ENCODE assay signal across 8 mouse cellular contexts in the genomic region with DNA sequence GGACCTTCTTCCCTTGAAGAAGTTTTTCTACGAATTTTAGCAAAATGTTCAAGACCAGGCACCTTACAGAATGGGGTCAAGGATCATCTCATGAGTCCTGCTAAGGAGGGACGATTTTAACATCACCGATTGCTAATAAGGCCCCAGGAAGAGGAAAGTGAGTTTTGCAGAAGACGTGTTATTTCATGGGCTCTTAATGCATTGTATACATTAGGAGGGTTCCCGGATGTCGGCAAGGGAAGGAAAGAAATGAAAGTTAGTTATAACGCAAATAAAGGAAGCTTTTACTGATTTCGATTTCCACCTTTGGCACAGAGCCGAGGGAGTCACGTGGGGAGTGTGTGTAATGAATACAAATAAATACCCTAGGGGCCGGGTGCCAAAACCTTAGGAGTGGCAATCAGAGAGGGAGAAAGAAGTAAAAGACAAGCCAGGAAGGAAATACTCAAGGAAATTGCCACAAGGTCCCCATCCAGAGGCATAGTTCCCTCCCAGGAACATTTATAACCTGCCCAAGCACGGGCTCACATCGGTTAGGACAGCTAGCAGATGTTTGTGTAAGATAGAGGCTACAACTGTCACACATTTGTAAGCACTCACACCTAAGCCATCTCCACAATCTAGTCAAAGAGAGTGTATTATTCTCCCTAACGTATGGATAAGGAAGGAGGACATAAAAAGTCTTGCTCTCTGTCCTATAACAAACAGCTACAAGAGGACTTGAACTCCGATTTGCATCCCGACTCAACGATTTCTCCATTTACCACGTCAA. TPM values are rescaled to one million over a fixed set of nuclear protein-coding genes. Genes with fewer than 3 reads are reported as not detected.
DNase-seq lines count a peak whose midpoint lies in the region; ATAC-seq and TF ChIP-seq lines count a peak whose summit lies in the region.

No protein-coding gene starts in this region.

- H3K9ac ChIP-seq in heart, embryonic 14.5 days (ENCODE audit: low read length), result no peak overlapping the region
- H3K9ac ChIP-seq in stomach, postnatal 0 days (ENCODE audit: low read length), result no peak overlapping the region

- H3K27ac ChIP-seq in heart, embryonic 14.5 days (replicated peaks in 1 of 2; ENCODE audit: control insufficient read depth in 1 of 2, insufficient read depth in 1 of 2, low read depth in 2 of 2, low read length in 2 of 2), result no peak overlapping the region
- peak overlapping the region; percentile 53; the same call in 1 of the 2 replicates for H3K27ac ChIP-seq in stomach, postnatal 0 days (replicated peaks)

- no peaks in the 10 kb centered on the region for H3K27me3 ChIP-seq in heart, embryonic 14.5 days (ENCODE audit: control insufficient read depth, insufficient read depth, low read length)
- H3K27me3 ChIP-seq in stomach, postnatal 0 days (ENCODE audit: control insufficient read depth, insufficient read depth, low read length), result no peaks in the 10 kb centered on the region

- WGBS in heart, embryonic 14.5 days, result 70% methylated on average over 18 of the region's 18 CpGs
- 25% methylated on average over 18 of the region's 18 CpGs for WGBS in stomach, postnatal 0 days

- TF ChIP-seq CTCF in stomach, postnatal 0 days (IDR thresholded peaks at IDR 0.05; ENCODE audit: low read depth), result no peak

- DNase-seq in heart, adult 8-10 months (ENCODE audit: low spot score), result no peak
- DNase-seq in NIH3T3 (ENCODE audit: low read depth), result peak; percentile 43
- DNase-seq in cerebellum, postnatal 14 days, result peak; percentile 26 to 52
- DNase-seq in layer of hippocampus, adult 9-11 months, result peak; percentile 8
- DNase-seq in stomach, postnatal 0 days (ENCODE audit: low spot score), result peak; percentile 94
- no peak for DNase-seq in heart, adult 18-20 months
- DNase-seq in thymus, postnatal 0 days (ENCODE audit: low spot score), result no peak

- no peaks in the 10 kb centered on the region for H3K9me3 ChIP-seq in heart, embryonic 14.5 days (ENCODE audit: control insufficient read depth, low read length)
- no peaks in the 10 kb centered on the region for H3K9me3 ChIP-seq in stomach, postnatal 0 days (ENCODE audit: control insufficient read depth, low read length)

- ATAC-seq in heart, embryonic 14.5 days (ENCODE audit: insufficient number of reproducible peaks, insufficient read depth, low FRiP score, low read depth), result no peak
- peak; percentile 89 for ATAC-seq in stomach, postnatal 0 days (ENCODE audit: low FRiP score, low TSS enrichment)

- 0 out of 4 replicates have a peak, but pooled peaks cover 0 to 3% of the 10 kb centered on the region in 2 experiments for H3K4me1 ChIP-seq in heart, embryonic 14.5 days (ENCODE audit: control insufficient read depth in 2 of 2, insufficient read depth in 2 of 2, low read length in 2 of 2)
- H3K4me1 ChIP-seq in stomach, postnatal 0 days (replicated peaks; ENCODE audit: control insufficient read depth, insufficient read depth), result no peaks in the 10 kb centered on the region

- no peak for TF ChIP-seq EP300 in stomach, postnatal 0 days (optimal IDR thresholded peaks at IDR 0.05)

- no peak overlapping the region for H3K4me3 ChIP-seq in heart, embryonic 14.5 days (ENCODE audit: control insufficient read depth in 1 of 2, insufficient read depth in 1 of 2, low read depth in 1 of 2, low read length in 2 of 2)
- no peak overlapping the region for H3K4me3 ChIP-seq in stomach, postnatal 0 days (ENCODE audit: low read depth, low read length)

- peak overlapping the region; percentile 11; the same call in 1 of the 2 replicates for H3K4me2 ChIP-seq in heart, embryonic 14.5 days (ENCODE audit: low read length)
- peak overlapping the region; percentile 27; the same call in 1 of the 2 replicates for H3K4me2 ChIP-seq in stomach, postnatal 0 days (replicated peaks; ENCODE audit: low read depth)

- H3K36me3 ChIP-seq in heart, embryonic 14.5 days (ENCODE audit: control insufficient read depth, insufficient read depth, low read length), result no peaks in the 10 kb centered on the region
- no peaks in the 10 kb centered on the region for H3K36me3 ChIP-seq in stomach, postnatal 0 days (ENCODE audit: control insufficient read depth, insufficient read depth, low read length)

RNA-seq across cellular contexts. Expression of a gene that starts 35.7 kb away (rescaled TPM):
- polyA plus RNA-seq in heart, embryonic 14.5 days (2014; fragmentation: Nextera tagmentation; extraction: Ambion mirVana), result 31.5 and 32.5 TPM in 2 replicates
- total RNA-seq in heart, adult 8-10 months (2022), result 100 to 1,000 TPM; 229 to 259 (median 251) TPM
- polyA plus RNA-seq in stomach, postnatal 0 days (2015; fragmentation: Nextera tagmentation; extraction: Ambion mirVana), result 6.0 and 6.7 TPM in 2 replicates
- 100 to 1,000 TPM; 240 to 245 TPM for total RNA-seq in heart, adult 18-20 months (2021)
- polyA plus RNA-seq in thymus, postnatal 0 days (2015; fragmentation: Nextera tagmentation; extraction: Ambion mirVana), result 2.3 and 2.4 TPM in 2 replicates

Comparison
In these comparisons a context has a peak if more than half of its experiments do, and no peak if none do; other contexts are left out.
1. DNase-seq: peak in NIH3T3 (single experiment), cerebellum, postnatal 14 days (2 of 2), layer of hippocampus, adult 9-11 months (single experiment) and stomach, postnatal 0 days (single experiment); none in heart, adult 8-10 months (single experiment), heart, adult 18-20 months (0 of 2) and thymus, postnatal 0 days (single experiment).